Mouse (Mus musculus) liver, postnatal 0 days (tissue): ENCODE data around the gene Olfr1349. TPM values are rescaled to one million over a fixed set of nuclear protein-coding genes. Genes with fewer than 3 reads are reported as not detected.
A peak's percentile ranks its signal among the peaks of the same experiment; 100 is the strongest.

ENCODE experiments used
- ATAC-seq: fragments of 200-750 bp; cut with Nextera tagmentation; 2 replicates; pipeline ENCODE4 v1.8.0; 2017; ENCODE audit warnings: mild to moderate bottlenecking, moderate library complexity
- DNase-seq: peaks from one replicate; pipeline ENCODE4 v3.0.0-alpha.2; 2016
- H3K27ac ChIP-seq: fragments of 300-500 bp; sonication (generic); 2 replicates; pipeline ENCODE4 v1.5.1; 2014; ENCODE audit warnings: antibody characterized with exemption, moderate library complexity, mild to moderate bottlenecking, low read depth
- H3K27me3 ChIP-seq: fragments of 300-500 bp; sonication (generic); 2 replicates; pipeline ENCODE4 v1.6.1; 2014; ENCODE audit warnings: low read length, control low read depth, mixed read lengths; ENCODE audit not compliant: insufficient read depth
- H3K36me3 ChIP-seq: fragments of 300-500 bp; sonication (generic); replicated peaks from 2 replicates; pipeline ENCODE4 v1.6.1; 2014; ENCODE audit warnings: mild to moderate bottlenecking, control low read depth, low read length, moderate library complexity, mixed read lengths; ENCODE audit not compliant: insufficient read depth
- H3K4me1 ChIP-seq: fragments of 300-500 bp; sonication (generic); 2 replicates; pipeline ENCODE4 v1.6.1; 2014; ENCODE audit warnings: antibody characterized with exemption, mild to moderate bottlenecking, control low read depth; ENCODE audit not compliant: insufficient read depth
- H3K4me2 ChIP-seq: fragments of 300-500 bp; sonication (generic); 2 replicates; pipeline ENCODE4 v1.6.1; 2014; ENCODE audit warnings: low read depth, mild to moderate bottlenecking, low read length, moderate library complexity, mixed read lengths
- H3K4me3 ChIP-seq: fragments of 300-500 bp; sonication (generic); 2 replicates; pipeline ENCODE4 v1.5.1; 2014; ENCODE audit warnings: low read depth, low read length
- H3K9ac ChIP-seq: fragments of 300-500 bp; sonication (generic); replicated peaks from 2 replicates; pipeline ENCODE4 v1.6.1; 2014; ENCODE audit warnings: mild to moderate bottlenecking, moderate library complexity
- H3K9me3 ChIP-seq: fragments of 300-500 bp; sonication (generic); 2 replicates; pipeline ENCODE4 v1.6.1; 2016; ENCODE audit warnings: mild to moderate bottlenecking, control low read depth, low read length, mixed read lengths
- CTCF ChIP-seq: sonication (generic); IDR thresholded peaks from 2 replicates; pipeline ENCODE4 v1.5.1; 2016; ENCODE audit warnings: antibody characterized with exemption, low read depth
- EP300 ChIP-seq: IDR thresholded peaks from 2 replicates; pipeline ENCODE4 v1.6.1; 2016; ENCODE audit warnings: antibody characterized with exemption, low read depth, mild to moderate bottlenecking
- WGBS: fragments of 180-500 bp; shearing (Covaris S2); extraction: QIAGEN DNeasy Blood & Tissue Kit; methylation state at CpG from one replicate; pipeline ENCODE4 v1.1.7; 2014; ENCODE audit not compliant: insufficient replicate concordance; 5-methylcytosine and 5-hydroxymethylcytosine counted together
- polyA plus RNA-seq: library from polyadenylated mRNA; unstranded; fragments of >200 nt; fragmentation: Nextera tagmentation; extraction: Ambion mirVana; gene quantifications from 2 replicates; pipeline ENCODE4 v1.2.1, GENCODE M21; 2015

The Olfr1349 gene
- not detected in 2 replicates for polyA plus RNA-seq

DNA sequence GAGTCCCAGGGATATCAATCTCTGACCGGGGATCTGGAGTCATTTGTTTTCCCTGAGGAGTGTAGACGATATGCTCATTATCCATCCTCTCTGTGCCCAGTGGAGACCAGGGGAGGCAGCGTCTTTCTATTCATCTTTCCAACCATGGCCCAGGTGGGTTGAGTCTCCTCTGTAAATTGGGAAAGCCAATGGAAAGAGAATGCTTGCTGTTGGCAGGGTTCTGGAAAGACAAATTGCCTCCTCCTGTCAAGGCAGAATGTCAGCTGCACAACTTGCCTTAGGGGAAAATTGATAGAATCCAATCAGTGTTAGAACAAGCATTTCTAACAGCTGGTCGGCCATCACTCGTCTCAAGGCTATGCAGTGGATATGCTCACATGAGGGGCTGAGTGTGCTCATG is at the start of gene Olfr1349:
TSS of gene Olfr1349 (minus strand) at position 101 of the 400 bp plus-strand sequence.
- Histone ChIP-seq H3K9me3 (no peaks in the 10 kb centered on the region), H3K4me2 (no peak within 1 kb of the TSS), H3K36me3 (no peaks in the 10 kb centered on the region), H3K27ac (no peak within 1 kb of the TSS), H3K4me1 (no peaks in the 10 kb centered on the region), H3K9ac (no peak within 1 kb of the TSS), H3K4me3 (no peak within 1 kb of the TSS), H3K27me3 (no peaks in the 10 kb centered on the region)
- WGBS = 72% methylated on average over 5 of the region's 5 CpGs
- no peak for DNase-seq
- TF ChIP-seq EP300 = no peak
- TF ChIP-seq CTCF = no peak
- ATAC-seq = no peak

DNA sequence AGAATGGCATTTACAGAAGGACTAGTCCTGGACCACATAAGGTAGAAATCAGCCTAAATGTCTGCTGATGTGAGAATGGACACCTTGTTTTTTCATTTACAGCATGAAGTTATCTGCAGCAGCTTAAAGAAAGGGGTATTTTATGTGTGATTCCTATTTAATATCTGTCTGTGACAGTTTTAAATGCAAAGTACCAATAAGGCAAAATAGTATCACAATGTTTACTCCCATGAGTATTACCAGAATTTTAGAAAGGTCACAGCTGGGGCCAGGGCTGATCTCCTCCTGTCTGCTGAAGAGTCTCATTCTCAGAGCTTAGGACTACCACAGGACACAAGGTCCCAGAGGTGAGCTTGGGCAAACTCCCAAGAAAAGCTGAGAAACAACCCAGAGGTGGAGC is 41.8 kb upstream of the Olfr1349 start, which contains the start of gene Olfr1350:
TSS of gene Olfr1350 (plus strand) at position 301 of the 400 bp plus-strand sequence.
- TF ChIP-seq CTCF (no peak), EP300 (no peak)
- ATAC-seq (no peak), DNase-seq (no peak)
- no peaks in the 10 kb centered on the region for H3K27me3 ChIP-seq
- H3K9ac ChIP-seq = no peak within 1 kb of the TSS
- no peaks in the 10 kb centered on the region for H3K9me3 ChIP-seq
- no peaks in the 10 kb centered on the region for H3K36me3 ChIP-seq
- H3K4me1 ChIP-seq = no peaks in the 10 kb centered on the region
- H3K4me3 ChIP-seq = no peak within 1 kb of the TSS
- no peak within 1 kb of the TSS for H3K27ac ChIP-seq
- H3K4me2 ChIP-seq = no peak within 1 kb of the TSS

DNA sequence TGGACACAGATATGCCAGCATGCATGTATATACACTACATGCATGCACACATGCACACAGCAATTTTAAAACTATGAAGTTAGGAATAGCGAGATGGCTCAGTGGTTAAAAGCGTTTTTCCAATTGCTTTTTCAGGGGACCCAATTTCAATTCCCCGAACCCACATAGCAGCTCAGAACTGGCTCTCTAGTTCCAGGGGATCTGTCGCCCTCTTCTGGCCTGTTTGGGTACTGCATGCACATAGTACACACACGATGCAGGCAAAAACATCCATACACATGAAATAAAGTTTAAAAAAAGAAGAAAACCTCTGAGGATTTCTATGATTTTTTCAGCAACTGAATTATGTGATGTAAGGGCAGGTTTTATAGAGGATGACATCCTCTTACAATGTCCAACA is 3.4 kb upstream of the Olfr1349 start:
- H3K36me3 ChIP-seq = no peaks in the 10 kb centered on the region
- ATAC-seq (no peak), DNase-seq (peak; percentile 39)
- TF ChIP-seq CTCF (peak; percentile 62), EP300 (no peak)
- no peaks in the 10 kb centered on the region for H3K4me1 ChIP-seq
- H3K4me2 ChIP-seq = no peak overlapping the region
- H3K27ac ChIP-seq = no peak overlapping the region
- no peaks in the 10 kb centered on the region for H3K9me3 ChIP-seq
- H3K27me3 ChIP-seq = no peaks in the 10 kb centered on the region
- H3K4me3 ChIP-seq = no peak overlapping the region
- no peak overlapping the region for H3K9ac ChIP-seq
- 58% methylated on average over 5 of the region's 5 CpGs for WGBS

DNA sequence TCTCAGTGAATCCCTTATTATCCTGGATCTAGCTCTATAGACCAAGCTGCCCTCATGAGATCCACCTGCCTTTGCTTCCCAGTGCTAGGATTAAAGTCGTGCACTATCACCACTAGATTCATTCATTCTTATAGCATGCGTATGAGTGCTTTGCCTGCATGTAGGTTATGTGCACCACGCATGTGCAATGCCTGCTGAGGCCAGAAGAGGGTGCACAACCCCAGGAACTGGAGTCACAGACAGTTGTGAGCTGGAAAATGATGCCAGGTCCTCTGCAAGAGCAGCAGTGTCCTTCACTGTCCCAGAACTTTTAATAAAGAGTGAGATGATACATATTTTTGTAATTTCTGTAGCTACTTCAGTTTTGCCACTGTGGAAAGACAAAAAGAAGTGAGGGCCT is 2.3 kb upstream of the Olfr1349 start:
- Histone ChIP-seq H3K27me3 (no peaks in the 10 kb centered on the region), H3K27ac (no peak overlapping the region), H3K36me3 (no peaks in the 10 kb centered on the region), H3K9ac (no peak overlapping the region), H3K4me2 (no peak overlapping the region), H3K4me1 (no peaks in the 10 kb centered on the region), H3K4me3 (no peak overlapping the region), H3K9me3 (no peaks in the 10 kb centered on the region)
- TF ChIP-seq EP300 (no peak), CTCF (peak; percentile 21; the same call in 1 of the 2 replicates)
- no peak for DNase-seq
- no peak for ATAC-seq
- WGBS = 53% methylated on average over 3 of the region's 3 CpGs

DNA sequence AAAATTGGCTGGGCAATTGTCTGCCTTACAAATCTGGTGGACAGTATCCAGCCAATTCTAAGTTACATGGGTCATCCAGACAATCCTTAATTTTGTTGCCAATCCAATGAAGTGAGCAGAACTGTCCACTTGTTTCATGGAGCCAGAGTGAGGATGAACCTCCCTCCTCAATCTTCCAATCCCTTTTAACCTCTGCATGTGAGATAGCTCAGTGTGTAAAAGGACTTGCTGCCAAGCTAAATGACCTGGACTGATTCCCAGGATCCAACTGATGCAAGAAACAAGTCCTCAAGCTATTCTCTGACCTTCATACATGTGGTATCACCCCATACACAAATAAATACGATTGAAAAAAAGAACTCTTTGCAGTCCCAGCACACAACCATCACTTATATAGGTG is 1.1 kb downstream of the Olfr1349 start:
- 0 out of 2 replicates have a peak, but pooled peaks cover under 1% of the 10 kb centered on the region for H3K9me3 ChIP-seq
- WGBS = 20% methylated on average over 1 of the region's 1 CpGs
- no peak for ATAC-seq

DNA sequence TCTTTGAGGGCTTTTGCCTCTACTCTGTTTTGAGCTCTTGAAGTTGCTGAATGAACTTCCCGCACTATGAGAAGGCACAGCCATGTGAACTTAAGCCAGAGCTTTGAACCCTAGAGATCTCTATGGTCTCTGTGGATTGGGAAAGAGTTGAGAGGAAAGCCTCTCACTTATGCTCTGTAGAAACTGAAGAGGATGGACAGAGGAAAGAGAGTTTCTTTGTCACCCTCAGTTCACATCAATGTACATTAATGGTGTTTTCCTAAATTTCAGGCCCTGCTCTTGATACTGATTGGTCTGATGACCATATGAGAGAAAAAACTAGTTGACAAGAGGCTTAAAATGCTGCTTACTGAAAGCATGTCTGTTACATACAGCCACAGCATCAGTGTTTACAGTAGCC is 14.1 kb downstream of the Olfr1349 start, which contains the start of gene Olfr1348:
TSS of gene Olfr1348 (minus strand) at position 101 of the 400 bp plus-strand sequence.
- DNase-seq = no peak
- no peaks in the 10 kb centered on the region; the same call in 1 of the 2 replicates for H3K9me3 ChIP-seq
- H3K4me1 ChIP-seq = no peaks in the 10 kb centered on the region
- no peak within 1 kb of the TSS for H3K4me3 ChIP-seq
- no peaks in the 10 kb centered on the region for H3K36me3 ChIP-seq
- H3K27me3 ChIP-seq = no peaks in the 10 kb centered on the region
- no peak for ATAC-seq
- WGBS = 80% methylated on average over 1 of the region's 1 CpGs
- TF ChIP-seq CTCF = no peak
- no peak for TF ChIP-seq EP300
- no peak within 1 kb of the TSS for H3K27ac ChIP-seq
- no peak within 1 kb of the TSS for H3K4me2 ChIP-seq
- no peak within 1 kb of the TSS for H3K9ac ChIP-seq

More for the DNA sequence above, 1.1 kb downstream of the Olfr1349 start:
- H3K27ac ChIP-seq = no peak overlapping the region
- no peak for TF ChIP-seq EP300
- TF ChIP-seq CTCF = no peak
- no peak overlapping the region for H3K4me2 ChIP-seq
- H3K9ac ChIP-seq = no peak overlapping the region
- H3K36me3 ChIP-seq = no peaks in the 10 kb centered on the region
- DNase-seq = no peak
- H3K27me3 ChIP-seq = no peaks in the 10 kb centered on the region
- H3K4me3 ChIP-seq = no peak overlapping the region
- H3K4me1 ChIP-seq = no peaks in the 10 kb centered on the region
